Mouse (Mus musculus) gastrocnemius, postnatal 36 days (tissue): Measurements from ENCODE around the gene Hoxb8. TPM values are rescaled to one million over a fixed set of nuclear protein-coding genes. Genes with fewer than 3 reads are reported as not detected.

ENCODE experiments used
- DNase-seq, 2 experiments: peaks; one replicate each; pipeline ENCODE4 v3.0.0; 2022
- intact Hi-C: fragments of 180-260 bp; cut with DNase I; formaldehyde crosslinking; loops from one replicate; pipeline ENCODE4 v1.15.1; 2025
- long read RNA-seq, 2 experiments: library from polyadenylated mRNA; stranded (forward); transcript quantifications; one replicate each; pipeline ENCODE4 v2.0.0; 2021
- total RNA-seq, 2 experiments: library from RNA; stranded (reverse); gene quantifications; 2 replicates each; pipeline ENCODE4 v1.2.3; 2021

Hoxb8 gene
- total RNA-seq, result under 1 TPM; 0.15 TPM
- long read RNA-seq, experiment 1, result 0 reads
- long read RNA-seq, experiment 2, result 0 reads

GRCm38 (mm10) chr11:96281855-96282570 is at the start of gene Hoxb8:
TSS of gene Hoxb8 (plus strand) at chr11:96281905.
- no peak for DNase-seq
- intact Hi-C loops, result loop anchor here (5.0 kb wide), 1 partner anchor 580 kb away; no protein-coding TSS in a partner anchor

GRCm38 (mm10) chr11:96234906-96235305 is 46.8 kb upstream of the Hoxb8 start:
- DNase-seq, result peak; percentile 16 to 29
- intact Hi-C loops, result no loop called here

GRCm38 (mm10) chr11:96240211-96240610 is 41.5 kb upstream of the Hoxb8 start:
- peak in 1 of 2 experiments; percentile 27 for DNase-seq

GRCm38 (mm10) chr11:96250901-96251300 is 30.8 kb upstream of the Hoxb8 start:
- DNase-seq, result no peak
- intact Hi-C loops, result no loop called here

More at GRCm38 (mm10) chr11:96240211-96240610, 41.5 kb upstream of the Hoxb8 start:
- intact Hi-C loops, result loop anchor here (5.0 kb wide), 1 partner anchor 148 kb away; no protein-coding TSS in a partner anchor

- intact Hi-C loops, result no loop called here
- DNase-seq, result no peak
These were observed 30.1 kb upstream of the Hoxb8 start for GRCm38 (mm10) chr11:96251480-96252031.

GRCm38 (mm10) chr11:96252541-96253120 is 29.1 kb upstream of the Hoxb8 start:
- DNase-seq, result no peak
- intact Hi-C loops, result no loop called here

- intact Hi-C loops, result no loop called here
- DNase-seq, result no peak
These were observed 27.5 kb upstream of the Hoxb8 start for GRCm38 (mm10) chr11:96254221-96254620.

GRCm38 (mm10) chr11:96255111-96255995 is 26.4 kb upstream of the Hoxb8 start:
- intact Hi-C loops, result no loop called here
- no peak for DNase-seq

- no peak for DNase-seq
- intact Hi-C loops, result no loop called here
These were observed 25.7 kb upstream of the Hoxb8 start for GRCm38 (mm10) chr11:96255996-96256445.

GRCm38 (mm10) chr11:96257141-96257540 is 24.6 kb upstream of the Hoxb8 start:
- intact Hi-C loops, result no loop called here
- DNase-seq, result no peak

- DNase-seq, result no peak
- intact Hi-C loops, result no loop called here
These were observed 22.7 kb upstream of the Hoxb8 start for GRCm38 (mm10) chr11:96259038-96259437.

GRCm38 (mm10) chr11:96259511-96259910 is 22.2 kb upstream of the Hoxb8 start:
- intact Hi-C loops, result no loop called here
- DNase-seq, result no peak

- intact Hi-C loops, result no loop called here
- DNase-seq, result no peak
These were observed 21.3 kb upstream of the Hoxb8 start for GRCm38 (mm10) chr11:96260310-96260970.

GRCm38 (mm10) chr11:96261323-96261890 is 20.3 kb upstream of the Hoxb8 start:
- intact Hi-C loops, result no loop called here

GRCm38 (mm10) chr11:96262262-96262830 is 19.4 kb upstream of the Hoxb8 start:
- intact Hi-C loops, result no loop called here
- no peak for DNase-seq

More at GRCm38 (mm10) chr11:96261323-96261890, 20.3 kb upstream of the Hoxb8 start:
- DNase-seq, result no peak

- intact Hi-C loops, result no loop called here
- DNase-seq, result no peak
These were observed 17.9 kb upstream of the Hoxb8 start for GRCm38 (mm10) chr11:96263636-96264389.

GRCm38 (mm10) chr11:96264390-96265020 is 17.2 kb upstream of the Hoxb8 start:
- intact Hi-C loops, result no loop called here

GRCm38 (mm10) chr11:96265954-96266353 is 15.8 kb upstream of the Hoxb8 start:
- DNase-seq, result no peak
- intact Hi-C loops, result no loop called here

More at GRCm38 (mm10) chr11:96264390-96265020, 17.2 kb upstream of the Hoxb8 start:
- DNase-seq, result no peak
